Mouse (Mus musculus) T-cell, adult 2 months (primary cell): ENCODE results near the gene B3gnt7.

ENCODE experiments used
- DNase-seq: peaks from one replicate; pipeline ENCODE4 v3.0.0; 2022; ENCODE audit warnings: low spot score

Gene B3gnt7

GRCm38 (mm10) chr1:86343969-86344861 lies 41.6 kb downstream of the B3gnt7 start:
- DNase-seq = peak; percentile 72

DNA sequence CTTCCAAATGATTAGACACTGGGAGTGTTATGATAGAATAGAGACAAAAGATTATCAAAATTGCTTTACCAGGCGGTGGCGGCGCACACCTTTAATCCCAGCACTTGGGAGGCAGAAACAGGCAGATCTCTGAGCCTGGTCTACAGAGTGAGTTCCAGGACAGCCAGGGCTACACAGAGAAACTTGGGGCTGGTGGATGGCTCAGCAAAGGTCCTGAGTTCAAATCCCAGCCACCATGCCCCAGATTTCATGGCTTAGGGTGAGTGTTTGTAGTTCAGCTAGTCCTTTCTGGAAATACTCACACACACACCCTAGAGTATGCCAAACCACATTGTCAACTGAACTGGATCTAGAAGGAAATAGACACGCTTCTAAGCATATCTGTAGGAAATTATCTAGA lies 42.4 kb downstream of the B3gnt7 start:
- no peak for DNase-seq

- DNase-seq = no peak
Measured at GRCm38 (mm10) chr1:86345956-86346355, 43.3 kb downstream of the B3gnt7 start.

- DNase-seq = no peak
Measured at GRCm38 (mm10) chr1:86346851-86347715, 44.5 kb downstream of the B3gnt7 start.

GRCm38 (mm10) chr1:86347716-86348045 lies 45.0 kb downstream of the B3gnt7 start:
- no peak for DNase-seq

GRCm38 (mm10) chr1:86348083-86348482 lies 45.5 kb downstream of the B3gnt7 start:
- DNase-seq = no peak

GRCm38 (mm10) chr1:86348801-86349200 lies 46.2 kb downstream of the B3gnt7 start:
- DNase-seq = no peak

DNA sequence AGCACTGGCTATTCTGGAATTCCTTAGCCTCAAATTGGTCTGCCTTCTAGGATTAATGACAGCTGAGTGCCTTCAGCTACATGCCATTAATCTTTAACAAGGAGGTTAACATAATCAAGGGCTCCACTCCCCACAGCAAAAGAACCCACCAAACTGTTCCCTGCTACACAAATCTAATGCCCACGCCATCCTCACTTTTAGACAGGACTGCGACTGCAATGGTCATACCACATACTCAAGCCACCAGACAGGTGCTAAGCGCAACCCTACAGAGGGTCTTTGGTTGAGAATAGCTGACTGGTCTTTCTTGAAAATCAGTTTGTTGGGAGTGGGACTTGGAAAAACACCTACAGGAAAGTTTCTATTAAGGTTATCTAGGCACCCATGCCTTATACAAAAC lies 46.6 kb downstream of the B3gnt7 start:
- DNase-seq = no peak

GRCm38 (mm10) chr1:86349696-86350095 lies 47.1 kb downstream of the B3gnt7 start:
- DNase-seq = no peak

GRCm38 (mm10) chr1:86350576-86350975 lies 47.9 kb downstream of the B3gnt7 start:
- DNase-seq = no peak

DNA sequence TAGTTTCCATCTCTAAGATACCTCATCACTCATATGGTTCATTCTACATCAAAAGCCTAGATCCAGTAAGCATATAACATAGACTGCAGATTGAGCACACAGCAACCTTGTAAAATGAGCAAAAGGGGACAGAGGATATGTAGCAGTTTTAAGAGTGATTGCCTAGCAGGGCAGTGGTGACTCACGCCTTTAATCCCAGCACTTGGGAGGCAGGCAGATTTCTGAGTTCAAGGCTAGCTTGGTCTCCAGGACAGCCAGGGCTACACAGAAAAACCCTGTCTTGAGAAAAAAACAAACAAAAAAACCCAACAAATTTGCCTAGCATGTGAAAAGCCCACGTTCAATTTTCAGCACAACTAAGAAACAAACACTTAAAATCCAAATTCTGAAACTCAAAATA lies 51.6 kb downstream of the B3gnt7 start:
- DNase-seq = no peak
